ENCODE assay signal across 8 mouse cellular contexts in the genomic region with DNA sequence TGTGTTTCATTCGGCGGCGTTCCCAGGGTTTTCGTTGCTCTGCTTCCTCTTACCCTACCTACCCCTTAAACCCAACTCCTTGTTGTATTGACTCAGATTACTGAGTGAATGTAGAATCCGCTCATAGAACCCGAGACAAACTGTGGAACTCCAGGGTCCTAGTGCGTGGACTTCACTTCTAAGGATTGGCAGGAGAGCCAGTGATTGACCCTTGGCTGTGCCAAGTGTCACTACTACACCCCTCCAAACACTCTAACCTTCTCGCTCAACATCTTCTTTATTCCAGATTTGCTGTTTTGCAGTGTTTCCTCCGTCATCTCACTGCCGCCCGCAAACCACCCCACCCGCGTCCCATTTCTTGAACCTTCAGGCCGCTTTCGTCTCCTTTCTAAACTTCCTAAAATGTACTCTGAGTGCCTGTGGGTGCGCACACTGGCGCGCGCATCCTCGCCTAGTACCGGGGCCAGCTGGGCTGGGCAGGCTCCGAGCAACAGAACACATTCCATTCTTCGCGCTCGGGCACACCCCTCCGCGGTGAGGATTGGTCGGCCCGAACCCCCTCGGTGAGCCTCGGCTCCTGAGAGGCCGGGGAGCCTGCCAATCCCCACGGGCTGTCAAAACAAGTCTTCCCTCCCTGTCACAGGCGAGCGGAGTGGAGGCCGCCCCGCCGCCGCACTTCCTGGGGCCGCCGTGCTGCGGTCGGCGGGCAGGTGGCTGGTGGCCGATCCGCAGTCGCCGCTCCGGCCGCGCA. TPM values are rescaled to one million over a fixed set of nuclear protein-coding genes. Genes with fewer than 3 reads are reported as not detected.
A peak's percentile ranks its signal among the peaks of the same experiment; 100 is the strongest.
DNase-seq lines count a peak whose midpoint lies in the region; ATAC-seq and TF ChIP-seq lines count a peak whose summit lies in the region.

A gene (plus strand): TSS at position 650 of the 751 bp plus-strand sequence.

- dilution Hi-C loops in CH12.LX (cut with MboI; ENCODE audit: extremely low pct_ligation_motif_present, extremely low pct_unique_long_range_greater_than_20kb, low sequenced_read_pairs) = no loop called here

- no peaks in the 10 kb centered on the region for H3K9me3 ChIP-seq in CH12.LX (replicated peaks; ENCODE audit: low read length)
- H3K9me3 ChIP-seq in forebrain, embryonic 16.5 days (ENCODE audit: control insufficient read depth, low read length) = no peaks in the 10 kb centered on the region
- no peaks in the 10 kb centered on the region for H3K9me3 ChIP-seq in neural tube, embryonic 15.5 days (replicated peaks)

- WGBS in forebrain, embryonic 16.5 days = 1% methylated on average over 51 of the region's 51 CpGs
- 2% methylated on average over 51 of the region's 51 CpGs for WGBS in lung, adult 2 months
- WGBS in neural tube, embryonic 15.5 days = 3% methylated on average over 47 of the region's 51 CpGs

- peaks cover 0 to 5% of the 10 kb centered on the region in 2 experiments; a peak in 2 of 4 replicates for H3K4me1 ChIP-seq in CH12.LX (ENCODE audit: control insufficient read depth in 1 of 2, insufficient read depth in 2 of 2)
- peaks cover 18% of the 10 kb centered on the region for H3K4me1 ChIP-seq in forebrain, embryonic 16.5 days (replicated peaks; ENCODE audit: control insufficient read depth, insufficient read depth, low read length)
- H3K4me1 ChIP-seq in lung, adult 2 months (ENCODE audit: control insufficient read depth, insufficient read depth, low read length) = peaks cover 3% of the 10 kb centered on the region; the same call in 1 of the 2 replicates
- H3K4me1 ChIP-seq in neural tube, embryonic 15.5 days = peaks cover 11% of the 10 kb centered on the region

- no peak for TF ChIP-seq CTCF in CH12.LX (conservative IDR thresholded peaks at IDR 0.05 in 1 of 2, IDR thresholded peaks at IDR 0.05 in 1 of 2; ENCODE audit: low read depth in 2 of 2, low read length in 2 of 2)
- TF ChIP-seq CTCF in layer of hippocampus, adult 2 months (conservative IDR thresholded peaks at IDR 0.05) = no peak
- TF ChIP-seq CTCF in lung, adult 2 months (IDR thresholded peaks at IDR 0.05; ENCODE audit: insufficient read depth, low read length) = no peak

- intact Hi-C loops in heart, postnatal 36 days (cut with DNase I) = loop anchor here (1.0 to 10.0 kb wide), 5 partner anchors 87 to 350 kb away; no protein-coding TSS in a partner anchor

- peak; percentile 99 for ATAC-seq in forebrain, embryonic 16.5 days
- peak; percentile 98 for ATAC-seq in neural tube, embryonic 15.5 days (ENCODE audit: low FRiP score)

- no peak for TF ChIP-seq RAD21 in CH12.LX (IDR thresholded peaks at IDR 0.05; ENCODE audit: low read depth, low read length)

- in situ Hi-C loops in CH12.LX (cut with MboI; ENCODE audit: low pct_ligation_motif_present, low pct_unique_long_range_greater_than_20kb, low sequenced_read_pairs) = loop anchor here (10.0 to 25.0 kb wide), 2 partner anchors 329 to 457 kb away; no protein-coding TSS in a partner anchor

- H3K79me2 ChIP-seq in CH12.LX (replicated peaks; ENCODE audit: control insufficient read depth, extremely low read depth, insufficient read depth, poor library complexity, severe bottlenecking) = no peaks in the 10 kb centered on the region

- H3K9ac ChIP-seq in CH12.LX (ENCODE audit: insufficient read depth, low read depth) = peak within 1 kb of the TSS; percentile 32; the same call in 1 of the 2 replicates
- H3K9ac ChIP-seq in forebrain, embryonic 16.5 days (replicated peaks; ENCODE audit: low read depth, low read length) = peak within 1 kb of the TSS; percentile 81
- H3K9ac ChIP-seq in neural tube, embryonic 15.5 days (replicated peaks) = peak within 1 kb of the TSS; percentile 67

- TF ChIP-seq EP300 in CH12.LX (IDR thresholded peaks at IDR 0.05; ENCODE audit: low read length) = no peak

- no peak within 1 kb of the TSS for H3K27ac ChIP-seq in CH12.LX (ENCODE audit: insufficient read depth, low read depth)
- peak within 1 kb of the TSS; percentile 77 for H3K27ac ChIP-seq in forebrain, embryonic 16.5 days (ENCODE audit: low read length)
- H3K27ac ChIP-seq in layer of hippocampus, adult 2 months = peak within 1 kb of the TSS; percentile 89
- peak within 1 kb of the TSS; percentile 56 for H3K27ac ChIP-seq in neural tube, embryonic 15.5 days (replicated peaks)

- peaks cover 5% of the 10 kb centered on the region for H3K27me3 ChIP-seq in CH12.LX (replicated peaks)
- no peaks in the 10 kb centered on the region for H3K27me3 ChIP-seq in forebrain, embryonic 16.5 days (replicated peaks; ENCODE audit: control insufficient read depth, insufficient read depth, low read length)
- peaks cover 3% of the 10 kb centered on the region; the same call in 1 of the 2 replicates for H3K27me3 ChIP-seq in neural tube, embryonic 15.5 days (replicated peaks)

- DNase-seq in CH12.LX (ENCODE audit: extremely low read depth) = peak; percentile 84
- peak; percentile 93 for DNase-seq in cerebellum, adult 11 months
- DNase-seq in heart, postnatal 36 days = peak; percentile 90 to 91
- DNase-seq in layer of hippocampus, adult 2 months (ENCODE audit: low spot score in 2 of 2) = peak; percentile 95 to 96
- DNase-seq in lung, adult 2 months = peak; percentile 91
- DNase-seq in testis, postnatal 10 days (ENCODE audit: low spot score) = peak; percentile 93

- no peaks in the 10 kb centered on the region for H3K36me3 ChIP-seq in CH12.LX (replicated peaks in 1 of 2; ENCODE audit: control insufficient read depth in 1 of 2, insufficient read depth in 1 of 2, low read length in 1 of 2)
- no peaks in the 10 kb centered on the region for H3K36me3 ChIP-seq in forebrain, embryonic 16.5 days (ENCODE audit: control insufficient read depth, insufficient read depth)
- no peaks in the 10 kb centered on the region for H3K36me3 ChIP-seq in neural tube, embryonic 15.5 days

- peak within 1 kb of the TSS; percentile 88 for H3K4me2 ChIP-seq in CH12.LX (ENCODE audit: insufficient read depth, low read depth, poor library complexity, severe bottlenecking)
- H3K4me2 ChIP-seq in forebrain, embryonic 16.5 days (ENCODE audit: low read length) = peak within 1 kb of the TSS; percentile 91
- peak within 1 kb of the TSS; percentile 90 for H3K4me2 ChIP-seq in neural tube, embryonic 15.5 days

- H3K4me3 ChIP-seq in CH12.LX (replicated peaks in 1 of 3; ENCODE audit: low read depth in 2 of 3, low read length in 2 of 3, poor library complexity in 1 of 3) = peak within 1 kb of the TSS; percentile 14 to 65 (median 54)
- peak within 1 kb of the TSS; percentile 85 for H3K4me3 ChIP-seq in forebrain, embryonic 16.5 days (replicated peaks; ENCODE audit: low read length)
- peak within 1 kb of the TSS; percentile 90 for H3K4me3 ChIP-seq in layer of hippocampus, adult 2 months
- peak within 1 kb of the TSS; percentile 72 for H3K4me3 ChIP-seq in lung, adult 2 months (replicated peaks; ENCODE audit: extremely low read depth, low read depth, low read length)
- H3K4me3 ChIP-seq in neural tube, embryonic 15.5 days (replicated peaks) = peak within 1 kb of the TSS; percentile 67

- no peak for TF ChIP-seq POLR2A in CH12.LX (IDR thresholded peaks at IDR 0.05; ENCODE audit: low read depth, low read length)
- 0 out of 2 replicates have a peak, but pooled peaks have one; percentile 16 for TF ChIP-seq POLR2A in lung, adult 2 months (IDR thresholded peaks at IDR 0.05; ENCODE audit: borderline replicate concordance, extremely low read depth, low read depth, low read length)

TF ChIP-seq in CH12.LX, 34 proteins besides CTCF, POLR2A, EP300 and RAD21:
- TF ChIP-seq SIN3A (IDR thresholded peaks at IDR 0.05; ENCODE audit: low read length) = peak; percentile 69
- peak; percentile 67 for TF ChIP-seq ELF1 (IDR thresholded peaks at IDR 0.05; ENCODE audit: low read depth, low read length)
- TF ChIP-seq MEF2A (IDR thresholded peaks at IDR 0.05; ENCODE audit: borderline replicate concordance, low read depth, low read length) = no peak
- TF ChIP-seq TCF12 (IDR thresholded peaks at IDR 0.05; ENCODE audit: low read depth, low read length) = 0 out of 2 replicates have a peak, but pooled peaks have one; percentile 26
- 0 out of 2 replicates have a peak, but pooled peaks have one; percentile 21 for TF ChIP-seq MAZ (IDR thresholded peaks at IDR 0.05; ENCODE audit: low read depth, low read length)
- peak; percentile 74; the same call in 1 of the 2 replicates for TF ChIP-seq UBTF (IDR thresholded peaks at IDR 0.05; ENCODE audit: low read depth, low read length)
- TF ChIP-seq CHD2 (IDR thresholded peaks at IDR 0.05; ENCODE audit: low read length) = peak; percentile 58
- peak; percentile 80 for TF ChIP-seq NRF1 (IDR thresholded peaks at IDR 0.05; ENCODE audit: low read depth, low read length)
- no peak for TF ChIP-seq CHD1 (IDR thresholded peaks at IDR 0.05; ENCODE audit: low read depth, low read length)
- peak; percentile 47 for TF ChIP-seq MXI1 (IDR thresholded peaks at IDR 0.05; ENCODE audit: low read depth, low read length)

RNA-seq across cellular contexts. Expression of the gene that starts here (rescaled TPM):
- total RNA-seq in CH12.LX (2012; rRNA removed) (under 0.01 and 0.13 TPM in 2 replicates), CH12.LX (2014; rRNA removed) (0.07 and 0.08 TPM in 2 replicates)
- polyA plus RNA-seq in CH12.LX (2012; ENCODE audit: insufficient read length, low read depth) = 0.04 and 0.41 TPM in 2 replicates
- 5.0 and 5.1 TPM in 2 replicates for polyA plus RNA-seq in forebrain, embryonic 16.5 days (2015; fragmentation: Nextera tagmentation; extraction: Ambion mirVana)
- total RNA-seq in heart, postnatal 36 days (2021) = 1 to 10 TPM; 3.9 to 4.4 TPM
- total RNA-seq in layer of hippocampus, adult 2 months (2021) = 10 to 100 TPM; 32.0 to 34.7 TPM
- polyA plus RNA-seq in lung, adult 2 months (2012; rRNA removed) = 2.4 and 2.8 TPM in 2 replicates
- polyA plus RNA-seq in neural tube, embryonic 15.5 days (2015; fragmentation: Nextera tagmentation; extraction: Ambion mirVana) = 3.4 and 4.1 TPM in 2 replicates

Comparison
In these comparisons a context has a peak if more than half of its experiments do, and no peak if none do; other contexts are left out.
1. RNA of the gene that starts here (total RNA-seq): 32.0 to 34.7 TPM in layer of hippocampus, adult 2 months; 3.9 to 4.4 TPM in heart, postnatal 36 days and under 0.01 to 0.13 TPM in CH12.LX; every median in the first group is over 4 times any median in the second.
2. Peak in DNase-seq, H3K4me3 ChIP-seq, H3K9ac ChIP-seq and H3K4me2 ChIP-seq in CH12.LX; RNA of the gene not detected or under 1 TPM.
3. Peak in every context shown above with its lines, with median percentiles within 50 percentile points of each other: DNase-seq, H3K4me2 ChIP-seq, H3K4me3 ChIP-seq and H3K9ac ChIP-seq.